Mouse (Mus musculus) cerebellum, adult 11 months (tissue): ENCODE measurements around the gene Mta3.

ENCODE experiments used
- DNase-seq: peaks from one replicate; pipeline ENCODE4 v3.0.0; 2022

Gene Mta3

GRCm38 (mm10) chr17:83706116-83706593, at the start of gene Mta3:
TSS of gene Mta3 (plus strand) at chr17:83706163.
- peak; percentile 63 for DNase-seq

DNA sequence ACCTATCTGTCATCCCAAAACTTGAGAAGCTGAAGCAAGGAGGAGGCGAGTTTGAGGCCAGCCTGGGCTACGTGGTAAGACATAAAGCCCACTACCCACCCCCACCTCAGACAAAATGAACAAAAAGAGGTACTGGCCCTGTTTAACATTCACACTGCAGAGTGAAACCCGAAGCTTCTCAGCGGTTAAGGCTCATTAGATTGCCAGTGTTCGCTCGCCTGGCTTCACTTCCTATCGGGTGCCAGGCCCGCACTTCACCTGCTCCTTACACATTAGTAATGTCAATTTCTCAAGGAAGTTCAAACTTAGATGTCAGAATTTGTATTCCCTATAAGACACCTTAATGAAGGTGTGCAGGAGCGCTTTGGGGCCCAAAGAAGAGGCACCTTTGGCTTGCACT, 48.6 kb upstream of the Mta3 start:
- no peak for DNase-seq

GRCm38 (mm10) chr17:83658943-83659342, 47.0 kb upstream of the Mta3 start:
- DNase-seq: no peak

DNA sequence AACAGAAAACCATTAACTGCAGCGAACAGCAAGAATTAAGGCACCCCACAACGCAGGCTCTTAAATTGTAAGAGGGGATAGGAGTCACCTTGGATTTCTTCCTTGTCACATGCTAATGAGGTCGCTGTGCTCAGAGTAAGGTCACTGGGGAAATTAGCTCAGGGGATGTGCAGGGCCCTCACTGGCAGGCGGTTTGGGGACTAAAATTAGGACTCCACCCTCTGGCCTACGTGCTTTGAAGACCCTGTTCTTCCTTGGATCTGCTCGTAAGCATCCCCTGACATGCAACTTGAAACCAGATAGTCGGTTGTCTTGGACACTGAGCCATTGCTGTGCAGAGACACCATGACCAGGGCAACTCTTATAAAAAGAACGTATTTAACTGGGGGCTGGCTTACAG, 41.2 kb upstream of the Mta3 start:
- DNase-seq: no peak

GRCm38 (mm10) chr17:83666597-83667287, 39.2 kb upstream of the Mta3 start:
- no peak for DNase-seq

DNA sequence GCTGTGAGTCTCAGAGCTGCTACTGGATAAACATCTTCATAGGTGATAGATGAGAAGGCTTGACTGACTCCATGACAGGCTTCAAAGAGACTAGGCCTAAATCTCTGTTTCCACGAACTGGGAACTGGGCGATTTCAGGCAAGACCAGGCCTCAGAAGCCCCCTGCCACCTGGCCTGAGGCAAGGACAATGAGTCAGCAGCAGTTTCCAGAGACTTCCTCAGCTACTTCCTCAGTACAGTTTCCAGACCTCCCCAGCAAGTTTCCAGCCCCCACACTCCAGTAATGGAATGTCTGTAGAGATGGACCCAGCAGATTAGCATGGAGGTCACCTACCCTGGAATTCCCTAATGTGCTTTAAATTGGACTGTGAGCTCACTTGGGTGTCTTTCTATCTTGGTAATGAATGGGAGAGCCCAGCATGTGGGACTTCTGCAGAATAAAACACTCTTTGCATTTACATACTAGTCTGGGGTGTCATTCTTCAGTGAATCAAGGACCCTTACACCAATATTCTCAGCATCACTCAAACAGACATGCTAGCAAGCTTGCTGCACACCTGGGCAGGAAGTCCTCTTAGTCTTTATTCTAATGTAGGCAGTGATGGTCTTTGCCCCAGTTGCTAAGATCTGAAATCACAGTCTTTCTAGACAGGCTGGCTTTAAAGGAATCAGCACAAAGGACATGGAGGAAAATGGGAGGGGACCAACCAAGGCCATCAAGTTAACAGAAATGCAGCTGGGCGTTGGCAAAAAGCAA, 37.9 kb upstream of the Mta3 start:
- DNase-seq: no peak

DNA sequence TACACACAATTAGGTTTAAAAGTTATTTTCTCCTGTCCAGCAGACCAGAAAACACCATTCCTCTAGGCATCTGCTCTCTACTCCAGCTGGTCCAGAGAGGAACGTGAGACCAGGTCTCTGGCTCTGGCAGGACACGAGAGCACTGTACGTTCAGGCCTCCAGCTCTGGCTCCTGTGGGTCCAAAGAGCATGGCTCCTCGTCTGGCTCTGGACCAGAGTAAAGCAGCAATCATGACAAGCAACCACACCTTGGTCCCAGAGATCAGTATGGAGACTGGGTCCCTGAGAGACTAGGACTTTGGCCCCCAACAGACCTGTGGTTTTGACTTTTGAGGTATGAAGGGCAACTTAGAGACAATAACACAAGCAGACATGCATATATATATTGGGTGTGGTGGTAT, 33.3 kb upstream of the Mta3 start:
- DNase-seq: no peak

DNA sequence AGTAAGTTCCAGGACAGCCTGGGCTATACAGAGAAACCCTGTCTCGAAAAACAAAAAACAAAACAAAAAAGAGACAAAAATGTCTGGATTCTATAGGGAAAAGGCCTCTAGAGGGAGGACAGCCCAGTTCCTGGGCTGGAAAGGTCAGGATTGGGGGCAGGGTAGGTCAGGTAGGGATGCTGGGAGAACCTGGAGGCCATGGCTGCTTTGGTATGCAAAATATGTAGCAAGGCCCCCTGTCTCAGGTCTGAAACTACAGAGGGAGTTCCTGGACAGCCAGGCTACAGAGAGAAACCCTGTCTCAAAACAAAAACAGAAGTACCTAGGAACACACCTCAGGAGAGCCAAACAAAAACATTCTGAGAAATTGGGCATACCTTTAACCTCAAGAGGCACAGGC, 28.6 kb upstream of the Mta3 start:
- no peak for DNase-seq

- no peak for DNase-seq
These were observed 24.0 kb upstream of the Mta3 start for GRCm38 (mm10) chr17:83681977-83682376.

DNA sequence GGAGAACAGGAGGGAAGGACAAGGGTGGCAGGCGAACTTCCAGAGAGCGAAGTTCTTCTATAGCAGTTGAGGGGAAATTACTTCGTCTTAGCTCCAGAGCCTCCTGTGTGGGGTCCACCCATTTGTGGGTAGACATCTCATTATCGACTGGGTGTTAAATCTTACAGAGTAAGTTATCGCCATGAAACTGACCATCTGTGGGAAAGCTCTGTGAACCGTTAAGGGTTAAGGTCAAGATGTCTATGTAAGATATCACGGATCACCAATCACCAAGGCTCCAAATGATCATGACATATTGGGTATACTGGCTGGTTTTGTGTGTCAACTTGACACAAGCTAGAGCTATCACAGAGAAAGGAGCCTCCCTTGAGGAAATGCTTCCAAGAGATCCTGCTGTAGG, 21.5 kb upstream of the Mta3 start:
- DNase-seq: no peak

GRCm38 (mm10) chr17:83690418-83690817, 15.5 kb upstream of the Mta3 start:
- DNase-seq: no peak

DNA sequence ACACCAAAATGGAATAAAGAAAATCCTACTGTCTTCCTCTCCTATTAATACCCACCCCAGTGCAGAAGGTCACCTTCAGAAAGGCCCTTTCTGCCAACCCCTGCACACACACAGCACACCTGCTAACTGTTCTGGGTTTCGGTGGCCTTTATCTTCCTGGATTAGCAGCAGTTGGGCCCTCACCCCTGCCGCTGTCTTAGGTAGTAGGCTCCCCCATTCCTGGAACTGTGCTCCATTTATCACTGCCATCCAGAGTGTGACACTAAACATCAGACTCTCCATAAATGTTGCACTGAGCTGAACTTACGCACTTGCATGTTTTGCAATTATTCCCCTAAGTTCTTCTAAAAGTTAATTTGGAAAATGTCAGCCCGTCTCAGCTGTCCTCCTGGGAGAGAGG, 14.6 kb upstream of the Mta3 start:
- DNase-seq: no peak

- DNase-seq: no peak
These were observed 12.0 kb upstream of the Mta3 start for GRCm38 (mm10) chr17:83693941-83694340.

DNA sequence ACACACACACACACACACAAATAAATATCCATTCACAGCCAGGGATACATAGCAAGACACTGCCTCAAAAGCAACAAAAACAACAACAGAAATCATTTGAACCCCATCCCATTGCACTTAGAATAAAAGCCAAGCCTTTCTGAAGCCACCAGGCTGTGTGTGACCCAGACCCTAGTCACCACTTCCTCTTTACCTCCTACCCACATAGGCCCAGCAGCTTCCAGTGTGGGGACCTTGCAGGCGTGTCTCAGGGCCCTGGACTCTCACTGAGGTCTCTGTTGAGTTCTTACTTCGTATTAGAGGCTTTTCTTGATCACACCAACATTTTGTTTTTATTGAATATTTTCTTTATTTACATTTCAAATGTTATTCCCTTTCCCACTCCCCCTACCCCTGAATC, 10.2 kb upstream of the Mta3 start:
- no peak for DNase-seq

DNA sequence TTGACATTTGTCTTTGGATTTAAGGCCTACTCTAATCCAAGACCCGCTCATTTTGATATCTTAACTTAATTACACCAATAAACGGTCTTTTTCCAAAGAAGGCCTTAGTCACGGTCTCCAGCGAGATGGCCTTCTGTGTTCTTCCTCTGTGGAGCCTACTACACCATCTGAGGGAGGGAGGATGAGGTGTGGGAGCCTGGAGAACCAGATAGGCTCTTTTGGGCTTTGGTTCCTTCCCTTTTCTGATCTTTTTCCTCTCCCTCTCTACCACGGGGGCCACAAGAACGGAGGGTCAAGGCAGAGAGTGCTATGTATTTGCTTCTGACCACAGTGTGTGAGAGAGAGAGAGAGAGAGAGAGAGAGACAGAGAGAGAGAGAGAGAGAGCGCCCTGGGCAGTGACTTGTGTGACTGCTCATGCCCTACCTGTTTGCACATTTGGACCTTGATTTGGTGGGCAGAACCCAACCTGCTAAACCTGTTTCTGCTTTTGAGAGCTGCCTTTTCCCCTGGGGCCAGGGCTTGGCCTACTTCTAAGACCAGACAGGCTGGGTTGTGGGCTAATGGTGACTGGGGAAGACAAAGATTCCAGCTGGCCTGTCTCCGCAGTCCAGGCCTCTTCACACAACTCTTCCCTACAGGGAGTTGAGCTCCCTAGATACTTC, 6.8 kb upstream of the Mta3 start:
- DNase-seq: no peak

DNA sequence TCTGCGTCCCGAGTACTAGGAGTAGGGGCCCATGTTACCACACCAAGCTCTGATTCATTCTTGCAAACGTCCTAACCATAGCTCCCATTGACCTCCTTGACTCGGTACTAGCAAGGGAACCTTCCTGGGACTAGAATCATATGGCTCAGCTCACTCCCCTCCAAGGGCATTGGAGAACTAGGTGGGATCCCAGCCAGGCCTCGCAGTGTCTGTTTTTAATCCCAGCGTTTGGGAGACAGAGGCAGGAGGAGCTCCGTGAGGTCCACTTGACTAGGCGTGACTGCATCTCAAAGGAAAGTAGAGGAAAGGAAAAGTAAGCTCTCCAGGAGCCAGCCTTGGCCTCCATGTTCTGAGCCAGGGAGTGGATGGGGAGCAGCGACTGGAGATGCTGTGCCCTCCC, 5.8 kb upstream of the Mta3 start:
- DNase-seq: no peak

- DNase-seq: no peak
These were observed 1.5 kb upstream of the Mta3 start for GRCm38 (mm10) chr17:83704469-83704868.

GRCm38 (mm10) chr17:83705352-83706115, 429 bp upstream of the Mta3 start:
- peak; percentile 55 for DNase-seq

DNA sequence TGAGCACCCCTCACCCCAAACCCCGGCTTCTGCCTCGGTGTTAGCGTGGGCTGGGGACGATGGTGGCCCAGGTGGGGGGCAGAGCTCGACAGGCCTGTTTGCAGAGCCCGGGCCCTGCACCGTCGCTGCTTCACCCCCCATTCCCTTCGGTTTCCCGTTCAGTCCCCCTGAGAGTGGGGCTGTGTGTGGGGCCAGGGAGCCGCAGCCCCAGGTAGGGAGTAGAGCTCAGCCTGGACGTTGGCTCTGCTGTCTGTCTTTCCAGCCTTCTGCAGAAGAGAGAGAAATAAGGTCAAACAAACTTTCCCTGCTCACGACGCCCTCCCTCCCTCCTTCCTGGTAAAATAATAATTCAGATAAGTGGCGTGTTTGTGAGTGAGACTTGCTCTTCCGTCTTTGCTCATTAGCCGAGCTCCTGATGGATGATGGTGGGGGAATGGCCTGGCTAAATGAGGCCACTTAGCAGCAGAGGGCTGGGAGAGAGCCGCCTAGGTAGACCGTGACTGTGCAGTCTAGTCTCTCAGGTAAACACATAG, 697 bp downstream of the Mta3 start:
- DNase-seq: peak; percentile 40

DNA sequence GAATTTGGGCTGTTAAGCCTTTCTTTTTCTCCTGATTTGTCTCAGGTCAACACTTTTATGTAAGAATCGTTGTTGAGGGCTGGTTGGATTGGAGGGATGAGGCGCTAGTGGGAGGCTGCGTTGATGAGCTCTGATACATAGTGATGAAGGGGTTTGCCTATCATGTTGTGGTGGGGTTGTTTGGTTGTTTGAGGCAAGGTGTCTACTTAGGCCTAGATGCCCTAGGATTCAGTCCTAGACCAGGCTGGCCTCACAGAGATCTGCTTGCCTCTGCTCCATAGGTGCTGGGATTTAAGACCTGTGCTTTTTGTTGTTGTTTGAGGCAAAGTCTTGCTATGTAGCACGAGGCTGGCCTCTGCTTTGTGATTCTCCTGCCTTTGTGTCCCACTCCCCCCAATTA, 1.4 kb downstream of the Mta3 start:
- DNase-seq: no peak

DNA sequence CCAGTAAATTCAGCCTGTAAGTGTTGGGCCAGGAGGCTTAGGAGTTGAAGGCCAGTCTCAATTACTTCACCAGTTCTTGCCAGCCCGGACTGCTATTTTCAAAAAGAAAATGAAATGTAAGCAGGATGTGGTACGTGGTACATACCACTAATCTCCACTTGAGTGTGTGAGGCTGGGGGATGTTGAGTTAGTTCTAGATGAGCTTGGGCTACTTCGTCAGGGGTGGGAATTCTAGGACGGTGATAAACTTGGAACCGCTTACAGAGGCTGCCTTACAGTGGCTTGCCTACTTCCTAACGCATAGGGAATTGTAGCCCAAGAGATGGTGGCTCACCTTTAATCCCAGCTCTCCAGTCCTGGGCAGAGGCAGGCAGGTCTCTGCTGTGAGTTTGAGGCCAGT, 1.9 kb downstream of the Mta3 start:
- DNase-seq: no peak

- DNase-seq: no peak
These were observed 2.3 kb downstream of the Mta3 start for GRCm38 (mm10) chr17:83708256-83708655.

DNA sequence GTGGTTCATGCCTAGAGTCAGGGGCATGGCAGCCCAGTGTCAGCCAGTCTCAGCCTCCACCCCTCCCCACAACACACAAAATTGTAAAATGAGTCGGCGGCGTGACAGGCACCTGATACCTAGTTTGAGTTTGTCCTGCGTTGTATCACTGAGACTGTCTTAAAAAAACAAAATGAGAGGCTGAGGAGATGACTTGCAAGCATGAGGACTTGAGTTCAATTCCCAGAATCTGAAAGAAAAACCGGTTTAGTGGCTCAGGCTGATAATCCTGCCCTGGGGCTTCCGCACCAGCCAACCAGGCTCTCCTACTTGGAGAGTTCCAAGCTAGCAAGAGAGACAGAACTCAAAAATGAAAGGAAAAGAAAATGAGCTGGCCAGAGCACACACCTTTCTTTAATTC, 2.9 kb downstream of the Mta3 start:
- no peak for DNase-seq
